Mouse (Mus musculus): ENCODE measurements around the gene Cdhr3. TPM values are rescaled to one million over a fixed set of nuclear protein-coding genes. Genes with fewer than 3 reads are reported as not detected.

Cdhr3 gene
- not detected in 2 replicates for polyA plus RNA-seq (2015; fragmentation: Nextera tagmentation; extraction: Ambion mirVana)

GRCm38 (mm10) chr12:33092775-33093174, at the start of gene Cdhr3:
Gene Cdhr3, minus strand, starts transcription at chr12:33092875.
- no peaks in the 10 kb centered on the region for H3K27me3 ChIP-seq (ENCODE audit: insufficient read depth, low read length)
- no peak within 1 kb of the TSS for H3K4me3 ChIP-seq (ENCODE audit: low read depth, low read length)
- H3K9ac ChIP-seq (replicated peaks) = no peak within 1 kb of the TSS
- no peaks in the 10 kb centered on the region for H3K36me3 ChIP-seq (replicated peaks; ENCODE audit: insufficient read depth, low read length)
- no peak within 1 kb of the TSS for H3K4me2 ChIP-seq (ENCODE audit: low read depth, low read length)
- no peaks in the 10 kb centered on the region for H3K4me1 ChIP-seq (ENCODE audit: insufficient read depth)
- H3K9me3 ChIP-seq (ENCODE audit: low read length) = no peaks in the 10 kb centered on the region
- no peak for ATAC-seq
- WGBS (ENCODE audit: insufficient replicate concordance) = 65% methylated on average over 6 of the region's 6 CpGs
- DNase-seq = no peak
- TF ChIP-seq EP300 (IDR thresholded peaks at IDR 0.05; ENCODE audit: low read depth) (no peak), CTCF (IDR thresholded peaks at IDR 0.05; ENCODE audit: low read depth) (no peak)
- no peak within 1 kb of the TSS for H3K27ac ChIP-seq (ENCODE audit: low read depth)

DNA sequence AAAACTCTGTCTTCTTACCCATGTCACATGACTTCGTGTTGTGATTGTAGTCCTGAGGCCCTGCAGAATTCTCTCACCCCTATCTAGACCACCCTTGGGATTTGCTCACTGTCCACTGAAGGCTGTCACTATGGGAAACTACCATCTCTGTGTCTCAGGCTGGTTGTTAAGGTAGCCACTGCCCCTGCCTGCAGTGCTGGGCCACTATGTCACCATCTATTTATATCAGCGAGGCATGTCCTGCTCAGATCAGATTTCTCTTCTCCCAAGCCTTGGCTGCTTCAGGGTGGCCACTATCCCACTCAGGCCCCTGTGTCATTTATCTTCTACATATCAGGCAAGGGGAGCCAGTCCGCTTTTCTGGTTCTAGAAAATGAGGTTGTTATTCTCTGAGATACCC, 46.4 kb upstream of the Cdhr3 start:
- TF ChIP-seq CTCF (IDR thresholded peaks at IDR 0.05; ENCODE audit: low read depth) (no peak), EP300 (IDR thresholded peaks at IDR 0.05; ENCODE audit: low read depth) (no peak)

DNA sequence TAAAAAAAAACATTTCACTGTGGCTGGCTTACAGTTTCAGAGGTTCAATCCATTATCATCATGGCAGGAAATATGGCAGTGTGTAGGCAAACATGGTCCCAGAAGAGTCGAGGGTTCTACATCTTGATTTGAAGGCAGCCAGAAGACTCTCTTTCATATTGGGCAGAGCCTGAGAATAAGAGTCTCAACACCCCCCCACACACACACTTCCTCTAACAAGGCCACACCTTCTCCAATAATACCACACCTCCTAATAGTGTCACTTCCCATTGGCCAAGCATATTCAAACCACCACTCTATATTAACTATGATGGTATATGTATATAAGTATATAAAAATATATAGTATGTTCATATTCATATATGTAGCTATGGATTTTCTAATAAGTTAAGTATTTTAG, 45.2 kb upstream of the Cdhr3 start:
- no peaks in the 10 kb centered on the region for H3K36me3 ChIP-seq (replicated peaks; ENCODE audit: insufficient read depth, low read length)
- DNase-seq = no peak
- 53% methylated on average over 1 of the region's 1 CpGs for WGBS (ENCODE audit: insufficient replicate concordance)
- no peaks in the 10 kb centered on the region for H3K4me1 ChIP-seq (ENCODE audit: insufficient read depth)
- ATAC-seq = no peak
- H3K4me3 ChIP-seq (ENCODE audit: low read depth, low read length) = no peak overlapping the region
- no peaks in the 10 kb centered on the region for H3K27me3 ChIP-seq (ENCODE audit: insufficient read depth, low read length)
- H3K27ac ChIP-seq (ENCODE audit: low read depth) = no peak overlapping the region
- H3K9ac ChIP-seq (replicated peaks) = no peak overlapping the region
- H3K4me2 ChIP-seq (ENCODE audit: low read depth, low read length) = no peak overlapping the region
- TF ChIP-seq EP300 (IDR thresholded peaks at IDR 0.05; ENCODE audit: low read depth) = no peak
- no peak for TF ChIP-seq CTCF (IDR thresholded peaks at IDR 0.05; ENCODE audit: low read depth)
- no peaks in the 10 kb centered on the region for H3K9me3 ChIP-seq (ENCODE audit: low read length)

More for the DNA sequence above, 46.4 kb upstream of the Cdhr3 start:
- no peak for DNase-seq
- 78% methylated on average over 3 of the region's 3 CpGs for WGBS (ENCODE audit: insufficient replicate concordance)
- no peak for ATAC-seq
- Histone ChIP-seq H3K4me3 (ENCODE audit: low read depth, low read length) (no peak overlapping the region), H3K4me2 (ENCODE audit: low read depth, low read length) (no peak overlapping the region), H3K9ac (replicated peaks) (no peak overlapping the region), H3K9me3 (ENCODE audit: low read length) (no peaks in the 10 kb centered on the region), H3K36me3 (replicated peaks; ENCODE audit: insufficient read depth, low read length) (no peaks in the 10 kb centered on the region), H3K27me3 (ENCODE audit: insufficient read depth, low read length) (0 out of 2 replicates have a peak, but pooled peaks cover 3% of the 10 kb centered on the region), H3K27ac (ENCODE audit: low read depth) (no peak overlapping the region), H3K4me1 (ENCODE audit: insufficient read depth) (no peaks in the 10 kb centered on the region)

DNA sequence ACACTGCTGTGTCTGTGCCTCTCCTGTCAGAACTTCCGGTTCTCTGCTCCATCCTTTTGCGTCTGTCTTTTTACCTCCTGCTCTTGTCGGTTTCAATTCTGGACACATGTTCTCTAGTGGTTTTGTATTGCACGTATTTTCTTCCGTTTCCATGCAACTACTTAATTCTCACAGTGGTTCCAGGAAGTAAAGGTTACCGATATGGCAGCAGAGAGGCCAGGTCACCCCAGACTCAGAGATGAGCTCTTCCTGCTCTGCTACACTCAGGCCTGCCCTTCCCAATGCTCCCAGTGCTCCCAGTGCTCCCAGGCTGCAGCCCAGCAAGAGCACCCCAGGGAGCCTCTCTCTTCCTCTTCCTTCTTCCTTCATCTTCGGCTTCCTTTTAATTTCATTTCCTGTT, 39.1 kb upstream of the Cdhr3 start:
- Histone ChIP-seq H3K9ac (replicated peaks) (no peak overlapping the region), H3K4me3 (ENCODE audit: low read depth, low read length) (no peak overlapping the region), H3K36me3 (replicated peaks; ENCODE audit: insufficient read depth, low read length) (no peaks in the 10 kb centered on the region), H3K27me3 (ENCODE audit: insufficient read depth, low read length) (no peaks in the 10 kb centered on the region), H3K4me2 (ENCODE audit: low read depth, low read length) (no peak overlapping the region), H3K9me3 (ENCODE audit: low read length) (no peaks in the 10 kb centered on the region), H3K27ac (ENCODE audit: low read depth) (peak overlapping the region; percentile 22; the same call in 1 of the 2 replicates), H3K4me1 (ENCODE audit: insufficient read depth) (0 out of 2 replicates have a peak, but pooled peaks cover 2% of the 10 kb centered on the region)
- 28% methylated on average over 7 of the region's 7 CpGs for WGBS (ENCODE audit: insufficient replicate concordance)
- TF ChIP-seq EP300 (IDR thresholded peaks at IDR 0.05; ENCODE audit: low read depth) = no peak
- no peak for TF ChIP-seq CTCF (IDR thresholded peaks at IDR 0.05; ENCODE audit: low read depth)
- no peak for DNase-seq
- peak; percentile 43; the same call in 1 of the 2 replicates for ATAC-seq

DNA sequence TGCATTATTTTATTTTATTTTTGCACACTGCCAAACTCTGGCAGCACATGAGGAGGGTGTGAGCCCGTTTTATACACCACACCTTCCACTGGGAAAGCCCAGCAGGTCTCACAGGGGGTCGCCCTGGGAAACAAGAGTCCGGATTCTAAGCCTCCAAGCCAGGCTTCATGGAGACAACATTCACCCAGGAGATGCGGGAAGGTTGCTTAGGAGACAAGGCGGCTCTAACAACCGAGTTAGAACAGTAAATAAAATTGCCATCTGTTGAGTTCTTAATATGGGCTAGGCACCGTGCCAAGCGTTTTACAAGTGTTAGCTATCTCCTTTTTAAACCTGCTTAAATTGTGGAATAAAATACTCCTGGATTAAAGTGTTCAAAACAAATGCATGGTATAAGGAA, 37.7 kb upstream of the Cdhr3 start:
- H3K27me3 ChIP-seq (ENCODE audit: insufficient read depth, low read length) = no peaks in the 10 kb centered on the region
- no peak overlapping the region for H3K27ac ChIP-seq (ENCODE audit: low read depth)
- H3K36me3 ChIP-seq (replicated peaks; ENCODE audit: insufficient read depth, low read length) = no peaks in the 10 kb centered on the region
- ATAC-seq (no peak), DNase-seq (no peak)
- H3K9ac ChIP-seq (replicated peaks) = no peak overlapping the region
- H3K4me1 ChIP-seq (ENCODE audit: insufficient read depth) = 0 out of 2 replicates have a peak, but pooled peaks cover 2% of the 10 kb centered on the region
- TF ChIP-seq EP300 (IDR thresholded peaks at IDR 0.05; ENCODE audit: low read depth) (no peak), CTCF (IDR thresholded peaks at IDR 0.05; ENCODE audit: low read depth) (no peak)
- H3K4me3 ChIP-seq (ENCODE audit: low read depth, low read length) = no peak overlapping the region
- 60% methylated on average over 8 of the region's 8 CpGs for WGBS (ENCODE audit: insufficient replicate concordance)
- H3K4me2 ChIP-seq (ENCODE audit: low read depth, low read length) = no peak overlapping the region
- no peaks in the 10 kb centered on the region for H3K9me3 ChIP-seq (ENCODE audit: low read length)

- Histone ChIP-seq H3K9ac (replicated peaks) (no peak overlapping the region), H3K27me3 (ENCODE audit: insufficient read depth, low read length) (no peaks in the 10 kb centered on the region), H3K9me3 (ENCODE audit: low read length) (no peaks in the 10 kb centered on the region), H3K4me1 (ENCODE audit: insufficient read depth) (0 out of 2 replicates have a peak, but pooled peaks cover 2% of the 10 kb centered on the region), H3K27ac (ENCODE audit: low read depth) (no peak overlapping the region), H3K4me3 (ENCODE audit: low read depth, low read length) (no peak overlapping the region), H3K36me3 (replicated peaks; ENCODE audit: insufficient read depth, low read length) (no peaks in the 10 kb centered on the region), H3K4me2 (ENCODE audit: low read depth, low read length) (no peak overlapping the region)
- TF ChIP-seq EP300 (IDR thresholded peaks at IDR 0.05; ENCODE audit: low read depth) (no peak), CTCF (IDR thresholded peaks at IDR 0.05; ENCODE audit: low read depth) (no peak)
- DNase-seq (no peak), ATAC-seq (no peak)
- WGBS (ENCODE audit: insufficient replicate concordance) = 16% methylated on average over 4 of the region's 4 CpGs
Measured at GRCm38 (mm10) chr12:33129410-33129809, 36.7 kb upstream of the Cdhr3 start.
